Mouse (Mus musculus) left cerebral cortex, adult 8-10 months (tissue): ENCODE measurements around the gene Mlh3. TPM values are rescaled to one million over a fixed set of nuclear protein-coding genes. Genes with fewer than 3 reads are reported as not detected.

Experiments used
- DNase-seq, 2 experiments: peaks; one replicate each; pipeline ENCODE4 v3.0.0; 2022; ENCODE audit warnings: low spot score in 2 of 2
- microRNA-seq, 2 experiments: library from miRNA; unstranded; fragments of <30 nt; microRNA quantifications; one replicate each; pipeline ENCODE4 v1.2.0; 2022
- total RNA-seq, 4 experiments: library from RNA; stranded (reverse); gene quantifications; 2 replicates each; pipeline ENCODE4 v1.2.4; 2022

Gene Mlh3
- total RNA-seq, 4 experiments from 2014 or later: 16.1 to 20.8 (median 17.1) TPM

DNA sequence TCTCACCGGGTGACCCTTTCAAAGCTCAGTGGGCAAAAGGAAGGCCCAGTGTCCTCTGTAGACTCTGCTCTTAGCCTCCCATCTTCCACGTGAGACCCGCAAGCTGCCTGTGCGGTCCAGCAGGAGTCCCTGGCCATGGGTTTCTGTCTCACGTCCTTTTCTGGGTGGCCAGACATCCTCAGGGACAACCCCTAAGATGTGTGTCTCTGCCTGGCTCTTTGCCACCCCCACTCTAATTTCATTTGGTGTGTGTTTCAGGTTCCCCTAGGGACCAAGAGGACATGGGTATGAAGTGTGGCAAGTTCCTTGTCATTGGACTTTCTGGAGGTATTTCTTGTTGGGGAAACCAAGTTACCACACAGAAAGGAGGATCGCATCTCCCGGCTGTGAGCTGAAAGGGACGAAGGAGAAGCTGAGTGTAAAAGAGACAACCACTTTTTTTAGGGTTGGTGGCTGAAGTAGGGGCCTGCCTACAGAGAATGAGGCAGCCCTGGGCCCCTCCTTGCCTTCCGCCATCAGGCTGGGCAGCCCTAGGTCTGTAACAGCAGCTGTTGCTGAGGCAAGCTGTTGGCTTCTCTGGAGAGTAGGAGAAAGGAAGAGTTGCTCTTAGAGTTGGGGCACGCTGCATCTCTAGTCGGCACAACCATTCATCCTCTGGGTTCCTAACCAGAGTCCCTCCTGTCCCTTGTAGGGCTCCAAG, 76.3 kb downstream of the Mlh3 start:
- DNase-seq: no peak

DNA sequence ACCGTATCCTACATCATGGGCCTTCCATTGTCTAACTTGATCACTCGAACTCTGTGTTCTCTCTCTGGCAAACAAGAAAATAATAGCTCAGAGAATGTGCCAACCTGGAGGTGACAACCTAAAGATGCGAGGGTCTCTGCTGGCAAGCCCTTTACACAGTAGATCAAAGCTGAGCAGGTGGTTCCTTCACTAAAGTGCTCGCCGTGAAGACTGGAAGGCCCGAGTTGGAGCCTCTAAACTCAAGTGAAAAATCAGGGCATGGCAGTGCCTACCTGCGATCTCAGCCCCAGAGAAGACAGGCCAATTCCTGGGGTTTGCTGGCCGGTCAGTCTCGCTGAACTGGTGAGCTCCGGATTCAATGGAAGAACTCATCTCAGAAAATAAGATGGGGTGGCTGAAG, 77.3 kb downstream of the Mlh3 start:
- DNase-seq: no peak

DNA sequence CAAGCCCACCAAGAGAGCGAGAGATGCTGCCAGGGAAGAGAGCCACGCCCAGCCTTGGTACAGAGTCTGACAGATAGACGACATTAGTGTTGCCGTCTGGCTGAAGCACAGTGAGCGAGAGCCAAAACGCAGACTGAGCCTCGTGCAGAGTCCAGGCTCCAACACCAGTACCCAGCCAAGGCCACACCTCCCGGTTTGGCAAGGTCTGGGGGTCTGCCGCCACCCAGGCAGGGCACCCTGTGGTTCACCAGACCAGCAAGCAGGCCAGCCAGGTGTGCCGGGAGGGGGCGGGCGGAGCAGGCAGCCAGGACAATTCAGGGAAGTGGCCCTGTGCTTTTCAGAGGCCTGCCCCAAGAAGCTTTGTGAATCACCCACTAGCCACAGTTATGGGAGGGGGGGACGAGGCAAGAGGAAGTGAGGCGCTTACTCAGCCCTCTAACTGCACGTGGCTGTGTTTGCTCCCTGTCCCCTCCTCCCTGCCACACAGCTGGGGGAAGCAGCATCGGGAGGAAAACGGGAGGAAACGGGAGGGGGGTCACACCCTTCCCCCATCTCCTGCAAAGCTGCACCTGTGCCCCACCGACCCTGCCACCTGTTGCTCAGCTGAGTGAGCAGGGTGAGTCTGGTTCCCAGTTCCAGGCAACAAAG, 77.8 kb downstream of the Mlh3 start:
- DNase-seq: no peak

DNA sequence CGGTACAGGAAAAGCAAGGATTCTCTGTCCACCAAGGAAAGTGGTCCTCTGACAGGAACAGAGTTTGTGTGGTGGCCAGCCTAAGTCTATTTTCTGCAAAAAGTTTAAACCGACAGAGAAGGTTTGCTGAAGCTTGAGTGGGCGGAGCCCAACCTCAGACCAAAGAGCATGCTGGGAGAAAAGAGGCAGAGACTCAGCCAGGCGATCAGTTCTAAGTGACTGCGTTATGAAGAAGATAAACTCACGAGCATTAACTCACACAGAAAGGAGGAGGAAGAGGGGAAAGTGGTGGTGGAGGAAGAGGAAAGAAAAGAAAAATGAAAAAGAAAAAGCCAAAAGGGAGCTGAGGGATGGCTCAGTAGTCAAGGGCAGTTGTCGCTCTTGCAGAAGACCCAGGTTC, 80.1 kb downstream of the Mlh3 start:
- no peak for DNase-seq

DNA sequence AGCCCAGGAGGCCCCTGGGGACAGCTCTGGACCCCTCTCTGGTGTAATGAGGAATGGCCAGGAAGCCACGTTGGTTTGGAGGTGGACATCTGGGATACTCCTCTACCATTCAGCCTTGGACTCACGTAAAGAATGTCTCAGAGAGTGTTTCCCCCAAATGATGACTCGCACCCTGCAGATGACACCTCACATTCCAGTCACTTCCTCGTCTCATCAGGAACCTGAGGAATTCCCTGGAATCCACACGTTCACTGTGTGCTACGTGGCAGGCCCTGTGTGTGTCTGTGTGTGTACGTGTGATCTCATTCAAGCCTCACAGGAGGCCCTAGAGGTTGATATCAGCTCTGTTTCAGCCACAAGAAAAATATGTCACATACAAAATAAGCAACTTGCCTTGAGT, 84.0 kb downstream of the Mlh3 start:
- no peak for DNase-seq

DNA sequence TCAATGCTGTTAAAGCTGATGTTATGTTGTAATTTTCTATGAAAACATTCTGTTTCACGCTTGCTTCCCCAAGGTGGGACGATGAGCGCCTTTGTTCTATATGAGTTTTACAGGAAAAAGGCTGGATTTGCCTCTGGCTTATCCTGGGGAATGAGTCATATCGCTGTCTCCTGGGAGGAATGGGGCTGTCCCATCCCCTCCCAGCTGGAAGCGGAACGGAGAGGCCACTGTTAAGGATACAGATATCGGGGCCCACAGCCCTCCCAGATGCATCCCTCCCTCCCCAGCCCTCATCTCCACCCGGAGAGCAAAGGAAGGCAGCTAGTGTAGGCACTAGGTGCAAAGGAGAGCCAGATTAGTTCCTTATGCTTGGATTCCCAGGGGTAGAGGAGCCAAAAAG, 84.6 kb downstream of the Mlh3 start:
- DNase-seq: no peak

Small RNA genes within 50 kb of the gene (microRNA-seq; reads per million reads assigned to microRNA genes)
- 0 to 2.1 reads per million in 2 experiments for gene Mir6938

Other genes with a start within 250 kb of the Mlh3 start
- 1 to 10 TPM; 2.8 to 3.3 (median 3.1) TPM for gene Prox2, start 159.8 kb downstream of the Mlh3 start, total RNA-seq
- gene Dlst, start 159.8 kb downstream of the Mlh3 start, total RNA-seq: 100 to 1,000 TPM; 140 to 155 (median 152) TPM
- gene Rps6kl1, start 119.3 kb downstream of the Mlh3 start, total RNA-seq: 10 to 100 TPM; 35.0 to 37.6 (median 36.6) TPM
- gene Pgf, start 92.8 kb downstream of the Mlh3 start, total RNA-seq: 1 to 10 TPM; 2.1 to 4.4 (median 3.1) TPM
- gene Eif2b2, start 51.1 kb downstream of the Mlh3 start, total RNA-seq: 10 to 100 TPM; 64.0 to 73.3 (median 68.1) TPM
- 10 to 100 TPM; 28.9 to 36.7 (median 30.1) TPM for gene Acyp1, start 17.8 kb upstream of the Mlh3 start, total RNA-seq
- gene Zc2hc1c, start 18.0 kb upstream of the Mlh3 start, total RNA-seq: 1 to 10 TPM; 2.6 to 3.3 (median 3.0) TPM
- gene Nek9, start 68.8 kb upstream of the Mlh3 start, total RNA-seq: 10 to 100 TPM; 37.2 to 40.5 (median 38.7) TPM
- 100 to 1,000 TPM; 169 to 181 (median 175) TPM for gene Tmed10, start 104.2 kb upstream of the Mlh3 start, total RNA-seq
- 10 to 100 TPM in 3 of 4 experiments, 1 to 10 TPM in 1; 5.8 to 37.3 (median 25.8) TPM for gene Fos, start 203.3 kb upstream of the Mlh3 start, total RNA-seq